Mouse (Mus musculus): ENCODE measurements at regions not wholly inside any gene's neighbourhood (a gene's known extent, or its start where the extent isn't known, plus 50 kb on each side); places are given as distances from the start of the nearest gene placed in this dataset.

GRCm38 (mm10) chr3:56981305-56981660 lies 320.5 kb downstream of the Tm4sf1 start:
- no peak for DNase-seq
- H3K9ac ChIP-seq: no peak overlapping the region
- H3K4me1 ChIP-seq (ENCODE audit: insufficient read depth): no peaks in the 10 kb centered on the region
- ATAC-seq: no peak
- no peaks in the 10 kb centered on the region for H3K9me3 ChIP-seq (ENCODE audit: low read length)
- no peaks in the 10 kb centered on the region for H3K36me3 ChIP-seq (ENCODE audit: insufficient read depth)
- no peak overlapping the region for H3K4me3 ChIP-seq (ENCODE audit: low read depth, low read length)
- no peak for TF ChIP-seq CTCF (IDR thresholded peaks at IDR 0.05; ENCODE audit: low read depth)
- H3K4me2 ChIP-seq (ENCODE audit: low read depth): no peak overlapping the region
- WGBS: 38% methylated on average over 2 of the region's 2 CpGs
- H3K27ac ChIP-seq (ENCODE audit: low read depth, low read length): no peak overlapping the region
- H3K27me3 ChIP-seq (ENCODE audit: insufficient read depth, low read length): no peaks in the 10 kb centered on the region

- no peak for TF ChIP-seq CTCF (IDR thresholded peaks at IDR 0.05; ENCODE audit: low read depth)
- DNase-seq (no peak), ATAC-seq (peak; percentile 27; the same call in 1 of the 2 replicates)
- no peaks in the 10 kb centered on the region for H3K4me1 ChIP-seq (ENCODE audit: insufficient read depth)
- no peaks in the 10 kb centered on the region for H3K27me3 ChIP-seq (ENCODE audit: insufficient read depth, low read length)
- H3K4me3 ChIP-seq (ENCODE audit: low read depth, low read length): no peak overlapping the region
- H3K9me3 ChIP-seq (ENCODE audit: low read length): no peaks in the 10 kb centered on the region
- no peak overlapping the region for H3K4me2 ChIP-seq (ENCODE audit: low read depth)
- H3K36me3 ChIP-seq (ENCODE audit: insufficient read depth): no peaks in the 10 kb centered on the region
- WGBS: 34% methylated on average over 3 of the region's 3 CpGs
- no peak overlapping the region for H3K9ac ChIP-seq
- H3K27ac ChIP-seq (ENCODE audit: low read depth, low read length): no peak overlapping the region
Measured at GRCm38 (mm10) chr3:56980593-56981304, 321.0 kb downstream of the Tm4sf1 start.

GRCm38 (mm10) chr3:56966008-56966407 lies 335.8 kb downstream of the Tm4sf1 start:
- ATAC-seq (no peak), DNase-seq (no peak)
- WGBS: 67% methylated on average over 1 of the region's 1 CpGs

DNA sequence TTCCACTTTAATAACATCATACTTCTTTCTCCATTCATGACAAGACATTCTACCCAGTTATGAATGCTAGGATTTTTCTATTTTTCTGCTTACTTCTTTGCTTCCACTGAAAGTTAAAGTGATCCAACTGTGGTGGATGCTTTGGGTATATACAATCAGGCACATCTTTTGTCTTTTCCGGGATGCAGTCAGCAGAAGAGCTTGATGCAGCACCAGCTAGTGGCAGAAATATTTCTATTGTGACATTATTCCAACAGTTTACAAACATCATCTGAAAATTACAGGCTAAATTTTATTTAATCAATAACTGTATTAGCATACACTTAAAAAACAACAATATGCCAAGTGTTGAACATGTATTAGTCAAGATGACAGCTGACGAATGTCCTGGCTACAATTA lies 336.3 kb downstream of the Tm4sf1 start:
- DNase-seq (no peak), ATAC-seq (no peak)
- Histone ChIP-seq H3K4me1 (ENCODE audit: insufficient read depth) (peaks cover 18% of the 10 kb centered on the region; the same call in 1 of the 2 replicates), H3K36me3 (ENCODE audit: insufficient read depth) (no peaks in the 10 kb centered on the region), H3K9me3 (ENCODE audit: low read length) (no peaks in the 10 kb centered on the region), H3K4me2 (ENCODE audit: low read depth) (no peak overlapping the region), H3K9ac (no peak overlapping the region), H3K27ac (ENCODE audit: low read depth, low read length) (no peak overlapping the region), H3K27me3 (ENCODE audit: insufficient read depth, low read length) (no peaks in the 10 kb centered on the region), H3K4me3 (ENCODE audit: low read depth, low read length) (no peak overlapping the region)
- WGBS: 65% methylated on average over 2 of the region's 2 CpGs
- TF ChIP-seq CTCF (IDR thresholded peaks at IDR 0.05; ENCODE audit: low read depth): peak; percentile 45

More at GRCm38 (mm10) chr3:56966008-56966407, 335.8 kb downstream of the Tm4sf1 start:
- H3K9ac ChIP-seq: no peak overlapping the region
- no peak overlapping the region for H3K4me3 ChIP-seq (ENCODE audit: low read depth, low read length)
- H3K4me2 ChIP-seq (ENCODE audit: low read depth): no peak overlapping the region
- H3K9me3 ChIP-seq (ENCODE audit: low read length): no peaks in the 10 kb centered on the region
- peaks cover 18% of the 10 kb centered on the region; the same call in 1 of the 2 replicates for H3K4me1 ChIP-seq (ENCODE audit: insufficient read depth)
- H3K27ac ChIP-seq (ENCODE audit: low read depth, low read length): no peak overlapping the region
- H3K27me3 ChIP-seq (ENCODE audit: insufficient read depth, low read length): no peaks in the 10 kb centered on the region
- no peak for TF ChIP-seq CTCF (IDR thresholded peaks at IDR 0.05; ENCODE audit: low read depth)
- H3K36me3 ChIP-seq (ENCODE audit: insufficient read depth): no peaks in the 10 kb centered on the region

DNA sequence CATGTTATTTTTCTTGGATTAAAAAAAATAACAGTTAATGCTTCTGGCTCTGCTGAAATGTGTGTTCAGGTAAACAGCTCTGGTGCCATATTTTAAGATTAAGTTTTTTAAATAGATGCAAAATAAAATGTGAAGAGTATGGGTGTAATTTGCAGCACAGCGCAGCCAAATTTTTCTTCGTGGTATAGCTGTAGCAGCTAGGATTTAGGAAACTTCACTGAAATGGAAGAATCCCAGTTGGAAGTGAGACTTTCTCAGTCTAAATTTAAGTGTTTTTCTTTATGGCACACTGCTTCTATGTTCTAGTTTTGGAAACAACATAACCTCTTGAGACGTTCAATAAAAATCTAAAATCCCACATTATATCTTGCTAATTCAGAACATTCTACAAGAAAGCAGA lies 337.6 kb downstream of the Tm4sf1 start:
- no peak overlapping the region for H3K4me3 ChIP-seq (ENCODE audit: low read depth, low read length)
- H3K27ac ChIP-seq (ENCODE audit: low read depth, low read length): no peak overlapping the region
- H3K27me3 ChIP-seq (ENCODE audit: insufficient read depth, low read length): no peaks in the 10 kb centered on the region
- ATAC-seq (no peak), DNase-seq (peak; percentile 29)
- no peak overlapping the region for H3K9ac ChIP-seq
- no peaks in the 10 kb centered on the region for H3K36me3 ChIP-seq (ENCODE audit: insufficient read depth)
- TF ChIP-seq CTCF (IDR thresholded peaks at IDR 0.05; ENCODE audit: low read depth): no peak
- no peak overlapping the region for H3K4me2 ChIP-seq (ENCODE audit: low read depth)
- 77% methylated on average over 3 of the region's 3 CpGs for WGBS
- H3K4me1 ChIP-seq (ENCODE audit: insufficient read depth): peaks cover 18% of the 10 kb centered on the region; the same call in 1 of the 2 replicates
- no peaks in the 10 kb centered on the region for H3K9me3 ChIP-seq (ENCODE audit: low read length)

GRCm38 (mm10) chr3:56963251-56963650 lies 338.5 kb downstream of the Tm4sf1 start:
- no peak for TF ChIP-seq CTCF (IDR thresholded peaks at IDR 0.05; ENCODE audit: low read depth)
- 69% methylated on average over 3 of the region's 3 CpGs for WGBS
- peak overlapping the region; percentile 57; the same call in 1 of the 2 replicates for H3K27ac ChIP-seq (ENCODE audit: low read depth, low read length)

DNA sequence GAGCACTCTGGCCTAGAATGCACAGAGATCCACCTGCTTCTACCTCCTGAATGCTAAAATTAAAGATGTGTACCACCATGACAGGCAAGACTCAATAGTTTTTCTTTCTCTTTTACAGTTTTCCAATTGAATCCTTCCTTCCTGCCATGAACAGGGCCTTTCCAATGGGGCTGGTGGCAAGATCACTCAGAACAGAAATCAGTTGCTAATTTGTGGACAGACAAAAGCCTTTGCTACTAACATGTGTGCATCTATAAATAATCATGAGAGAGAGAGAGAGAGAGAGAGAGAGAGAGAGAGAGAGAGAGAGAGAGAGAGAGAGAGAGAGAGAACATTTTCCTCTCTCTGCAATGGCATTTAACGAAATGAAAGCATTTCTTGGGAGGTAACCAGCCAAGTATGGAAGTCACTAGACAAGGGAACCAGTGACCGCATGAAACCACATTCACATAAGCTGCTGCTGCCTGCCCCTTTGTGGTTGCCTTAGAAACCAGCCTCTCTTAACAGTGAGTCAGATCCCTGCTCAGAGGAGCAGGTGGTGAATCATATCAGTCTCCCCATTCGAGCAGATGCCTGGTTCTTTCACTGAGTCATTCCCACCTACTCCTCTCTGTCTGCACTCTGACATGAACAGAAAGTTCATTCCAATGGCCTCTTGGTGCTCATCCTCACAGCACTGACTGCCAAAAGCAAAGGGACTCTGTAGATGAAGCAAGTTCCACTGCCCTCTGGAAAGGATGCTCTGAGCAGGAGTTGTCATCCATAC lies 339.4 kb downstream of the Tm4sf1 start:
- H3K27ac ChIP-seq (ENCODE audit: low read depth, low read length): peak overlapping the region; percentile 57
- peaks cover 18% of the 10 kb centered on the region; the same call in 1 of the 2 replicates for H3K4me1 ChIP-seq (ENCODE audit: insufficient read depth)
- no peaks in the 10 kb centered on the region for H3K36me3 ChIP-seq (ENCODE audit: insufficient read depth)
- H3K4me3 ChIP-seq (ENCODE audit: low read depth, low read length): no peak overlapping the region
- H3K9me3 ChIP-seq (ENCODE audit: low read length): no peaks in the 10 kb centered on the region
- peak; percentile 96 for ATAC-seq
- peak; percentile 79 for DNase-seq
- no peaks in the 10 kb centered on the region for H3K27me3 ChIP-seq (ENCODE audit: insufficient read depth, low read length)
- H3K4me2 ChIP-seq (ENCODE audit: low read depth): no peak overlapping the region
- 11% methylated on average over 3 of the region's 3 CpGs for WGBS
- peak; percentile 44 for TF ChIP-seq CTCF (IDR thresholded peaks at IDR 0.05; ENCODE audit: low read depth)
- H3K9ac ChIP-seq: no peak overlapping the region

More at GRCm38 (mm10) chr3:56963251-56963650, 338.5 kb downstream of the Tm4sf1 start:
- DNase-seq (no peak), ATAC-seq (0 out of 2 replicates have a peak, but pooled peaks have one; percentile 17)
- H3K36me3 ChIP-seq (ENCODE audit: insufficient read depth): no peaks in the 10 kb centered on the region
- no peak overlapping the region for H3K4me3 ChIP-seq (ENCODE audit: low read depth, low read length)
- peaks cover 18% of the 10 kb centered on the region; the same call in 1 of the 2 replicates for H3K4me1 ChIP-seq (ENCODE audit: insufficient read depth)
- H3K27me3 ChIP-seq (ENCODE audit: insufficient read depth, low read length): no peaks in the 10 kb centered on the region
- no peak overlapping the region for H3K4me2 ChIP-seq (ENCODE audit: low read depth)
- H3K9ac ChIP-seq: no peak overlapping the region
- H3K9me3 ChIP-seq (ENCODE audit: low read length): no peaks in the 10 kb centered on the region
